Mouse (Mus musculus) cortical plate, adult 2 months (tissue): Measurements from ENCODE around the gene Siah3. TPM values are rescaled to one million over a fixed set of nuclear protein-coding genes. Genes with fewer than 3 reads are reported as not detected.

Source experiments
- H3K27ac ChIP-seq: fragments of 200-500 bp; 2 replicates; pipeline ENCODE4 v1.5.1; 2012; ENCODE audit warnings: low read length, control low read depth, inconsistent platforms; ENCODE audit not compliant: insufficient read depth
- H3K4me1 ChIP-seq: fragments of 200-500 bp; 2 replicates; pipeline ENCODE4 v1.6.1; 2011; ENCODE audit warnings: low read length; ENCODE audit not compliant: control insufficient read depth, insufficient read depth
- H3K4me3 ChIP-seq: fragments of 200-500 bp; 2 replicates; pipeline ENCODE4 v1.5.1; 2011; ENCODE audit warnings: mild to moderate bottlenecking, low read length, control low read depth; ENCODE audit not compliant: insufficient read depth
- CTCF ChIP-seq: fragments of 200-500 bp; IDR thresholded peaks from 2 replicates; pipeline ENCODE4 v1.5.1; 2011; ENCODE audit warnings: mild to moderate bottlenecking, control low read depth, low read length; ENCODE audit not compliant: insufficient read depth; ENCODE audit errors: extremely low read depth
- POLR2A ChIP-seq: fragments of 200-500 bp; IDR thresholded peaks from 2 replicates; pipeline ENCODE4 v1.6.1; 2011; ENCODE audit warnings: mild to moderate bottlenecking, low read length, control low read depth; ENCODE audit not compliant: insufficient read depth; ENCODE audit errors: extremely low read depth
- polyA plus RNA-seq: library from polyadenylated mRNA; depleted of rRNA; stranded (reverse); fragments of >200 nt; gene quantifications from 2 replicates; pipeline ENCODE4 v1.2.3, GENCODE M21; 2012; rRNA removed

Gene Siah3
- polyA plus RNA-seq, 1 experiment, result 4.1 TPM

DNA sequence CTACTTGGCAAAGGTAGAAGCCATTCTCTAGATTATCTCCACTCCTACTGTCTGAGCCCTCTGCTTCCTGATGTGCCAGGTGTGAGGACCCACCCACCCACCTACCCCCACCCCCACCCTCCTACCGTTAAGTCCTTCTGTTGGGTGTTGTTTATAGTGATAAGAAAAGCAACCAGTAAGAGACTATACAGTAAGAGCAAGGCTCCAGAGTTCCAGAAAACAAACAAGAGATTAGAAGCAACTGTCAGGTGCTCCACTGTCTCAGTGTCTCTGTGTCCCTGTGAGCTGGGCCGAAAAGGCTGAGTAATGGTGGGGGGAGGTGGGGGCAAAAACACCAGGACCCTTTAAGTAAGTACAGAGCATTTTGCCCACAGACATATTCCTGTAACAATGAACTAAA lies 83.4 kb downstream of the Siah3 start:
- Histone ChIP-seq H3K4me1 (no peaks in the 10 kb centered on the region), H3K27ac (no peak overlapping the region), H3K4me3 (no peak overlapping the region)
- TF ChIP-seq POLR2A (no peak), CTCF (no peak)

- H3K4me3 ChIP-seq, result no peak overlapping the region
Measured at GRCm38 (mm10) chr14:75540216-75540995, 84.6 kb downstream of the Siah3 start.

GRCm38 (mm10) chr14:75540996-75541350 lies 85.2 kb downstream of the Siah3 start:
- H3K4me3 ChIP-seq, result no peak overlapping the region
- no peak for TF ChIP-seq POLR2A
- H3K27ac ChIP-seq, result no peak overlapping the region
- no peaks in the 10 kb centered on the region for H3K4me1 ChIP-seq

More at GRCm38 (mm10) chr14:75540216-75540995, 84.6 kb downstream of the Siah3 start:
- TF ChIP-seq POLR2A, result no peak
- TF ChIP-seq CTCF, result no peak
- Histone ChIP-seq H3K4me1 (no peaks in the 10 kb centered on the region), H3K27ac (no peak overlapping the region)

GRCm38 (mm10) chr14:75541731-75542130 lies 85.9 kb downstream of the Siah3 start:
- Histone ChIP-seq H3K4me1 (no peaks in the 10 kb centered on the region), H3K27ac (no peak overlapping the region), H3K4me3 (no peak overlapping the region)
- no peak for TF ChIP-seq POLR2A
- no peak for TF ChIP-seq CTCF

- Histone ChIP-seq H3K27ac (no peak overlapping the region), H3K4me1 (peaks cover 2% of the 10 kb centered on the region), H3K4me3 (no peak overlapping the region)
- TF ChIP-seq CTCF (0 out of 2 replicates have a peak, but pooled peaks have one; percentile 8), POLR2A (no peak)
Measured at GRCm38 (mm10) chr14:75561577-75562331, 106.0 kb downstream of the Siah3 start.

- Histone ChIP-seq H3K27ac (no peak overlapping the region), H3K4me1 (peaks cover 2% of the 10 kb centered on the region), H3K4me3 (no peak overlapping the region)
- TF ChIP-seq CTCF (no peak), POLR2A (no peak)
Measured at GRCm38 (mm10) chr14:75565534-75566140, 109.9 kb downstream of the Siah3 start.

- TF ChIP-seq CTCF, result no peak
- no peak for TF ChIP-seq POLR2A
- Histone ChIP-seq H3K27ac (no peak overlapping the region), H3K4me1 (peaks cover 2% of the 10 kb centered on the region)
Measured at GRCm38 (mm10) chr14:75566303-75566702, 110.5 kb downstream of the Siah3 start.

DNA sequence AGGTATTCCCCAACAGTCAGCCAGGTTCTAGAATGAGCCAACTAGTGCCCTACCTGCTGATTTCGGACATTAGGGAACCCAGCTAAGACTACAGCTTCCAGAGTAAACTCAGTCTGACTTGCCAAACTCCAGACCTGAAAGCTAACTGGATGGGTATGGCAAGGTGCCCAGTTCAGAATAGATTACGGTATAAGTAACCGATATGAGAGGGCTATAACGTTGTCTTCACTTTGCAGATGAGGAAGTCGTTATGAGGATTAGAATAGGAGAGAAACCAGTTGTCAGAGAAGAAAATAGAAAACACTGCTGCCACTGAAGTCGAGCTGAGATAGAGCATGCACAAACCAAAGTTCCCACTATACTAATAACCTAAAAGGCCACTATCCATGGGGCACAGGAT lies 123.2 kb downstream of the Siah3 start:
- no peak overlapping the region for H3K4me3 ChIP-seq
- TF ChIP-seq CTCF (no peak), POLR2A (no peak)
- H3K27ac ChIP-seq, result no peak overlapping the region
- no peaks in the 10 kb centered on the region for H3K4me1 ChIP-seq

More at GRCm38 (mm10) chr14:75566303-75566702, 110.5 kb downstream of the Siah3 start:
- H3K4me3 ChIP-seq, result no peak overlapping the region

Other genes starting within 250 kb of the Siah3 start
- gene Cpb2, start 213.7 kb upstream of the Siah3 start, polyA plus RNA-seq, result not detected in 2 replicates
- 32.1 and 33.3 TPM in 2 replicates for gene Zc3h13, start 171.6 kb upstream of the Siah3 start, polyA plus RNA-seq
- gene Spert, start 137.1 kb downstream of the Siah3 start, polyA plus RNA-seq, result not detected in 2 replicates
- not detected in 2 replicates for gene Erich6b, start 186.3 kb downstream of the Siah3 start, polyA plus RNA-seq